Mouse (Mus musculus) ovary, postnatal 14 days (tissue): ENCODE data around the gene Bcl11b.

Experiments
- DNase-seq: peaks from one replicate; pipeline ENCODE4 v3.0.0; 2022; ENCODE audit warnings: low spot score

The Bcl11b gene

GRCm38 (mm10) chr12:107998746-107999145, 4.7 kb downstream of the Bcl11b start:
- DNase-seq = peak; percentile 74

- no peak for DNase-seq
Measured at GRCm38 (mm10) chr12:107997901-107998300, 5.5 kb downstream of the Bcl11b start.

- no peak for DNase-seq
Measured at GRCm38 (mm10) chr12:107997241-107997640, 6.2 kb downstream of the Bcl11b start.

GRCm38 (mm10) chr12:107996773-107997172, 6.6 kb downstream of the Bcl11b start:
- DNase-seq = no peak

- no peak for DNase-seq
Measured at GRCm38 (mm10) chr12:107996216-107996615, 7.2 kb downstream of the Bcl11b start.

- DNase-seq = no peak
Measured at GRCm38 (mm10) chr12:107994421-107994820, 9.0 kb downstream of the Bcl11b start.

GRCm38 (mm10) chr12:107993029-107993428, 10.4 kb downstream of the Bcl11b start:
- no peak for DNase-seq

GRCm38 (mm10) chr12:107991191-107991590, 12.2 kb downstream of the Bcl11b start:
- DNase-seq = no peak

GRCm38 (mm10) chr12:107983211-107983610, 20.2 kb downstream of the Bcl11b start:
- no peak for DNase-seq

GRCm38 (mm10) chr12:107982306-107982705, 21.1 kb downstream of the Bcl11b start:
- no peak for DNase-seq

- DNase-seq = no peak
Measured at GRCm38 (mm10) chr12:107981231-107981630, 22.2 kb downstream of the Bcl11b start.

- no peak for DNase-seq
Measured at GRCm38 (mm10) chr12:107980261-107980961, 23.0 kb downstream of the Bcl11b start.

GRCm38 (mm10) chr12:107979710-107980260, 23.6 kb downstream of the Bcl11b start:
- no peak for DNase-seq

- no peak for DNase-seq
Measured at GRCm38 (mm10) chr12:107978736-107979255, 24.6 kb downstream of the Bcl11b start.

GRCm38 (mm10) chr12:107978063-107978462, 25.3 kb downstream of the Bcl11b start:
- DNase-seq = no peak

GRCm38 (mm10) chr12:107977534-107977933, 25.9 kb downstream of the Bcl11b start:
- no peak for DNase-seq

GRCm38 (mm10) chr12:107977086-107977485, 26.3 kb downstream of the Bcl11b start:
- no peak for DNase-seq

- no peak for DNase-seq
Measured at GRCm38 (mm10) chr12:107976571-107977001, 26.8 kb downstream of the Bcl11b start.

- no peak for DNase-seq
Measured at GRCm38 (mm10) chr12:107975897-107976570, 27.4 kb downstream of the Bcl11b start.

GRCm38 (mm10) chr12:107975479-107975896, 27.9 kb downstream of the Bcl11b start:
- DNase-seq = no peak

- DNase-seq = no peak
Measured at GRCm38 (mm10) chr12:107974504-107974903, 28.9 kb downstream of the Bcl11b start.

GRCm38 (mm10) chr12:107973556-107974140, 29.8 kb downstream of the Bcl11b start:
- DNase-seq = no peak
